Mouse (Mus musculus): ENCODE measurements around the gene Pira2.
"Not testable (repeated sequence)": the region's sequence is repeated elsewhere in the genome, so short reads cannot be mapped to it uniquely, and the experiment has no call there.

The Pira2 gene

DNA sequence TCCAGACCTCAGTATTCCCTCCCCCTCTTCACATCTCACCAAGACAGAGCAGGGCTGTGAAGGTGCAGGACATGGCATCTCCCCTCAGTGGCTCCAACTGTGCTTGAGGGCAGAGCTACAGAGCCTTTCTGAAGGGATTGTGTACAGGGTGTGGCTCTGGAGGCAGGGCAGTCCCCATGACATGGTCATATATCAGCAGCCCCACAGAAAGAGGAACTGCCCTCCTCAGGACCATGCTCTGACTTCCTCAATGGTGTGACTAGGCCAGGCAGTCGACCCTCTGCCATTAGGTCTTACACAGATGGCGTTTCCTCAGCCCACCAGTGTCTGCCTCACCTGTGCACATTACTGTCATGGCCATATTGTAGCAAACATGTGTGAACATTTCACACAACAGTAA lies at the start of gene Pira2:
TSS of gene Pira2 (minus strand) at position 101 of the 400 bp plus-strand sequence.
- DNase-seq: not testable (repeated sequence)

DNA sequence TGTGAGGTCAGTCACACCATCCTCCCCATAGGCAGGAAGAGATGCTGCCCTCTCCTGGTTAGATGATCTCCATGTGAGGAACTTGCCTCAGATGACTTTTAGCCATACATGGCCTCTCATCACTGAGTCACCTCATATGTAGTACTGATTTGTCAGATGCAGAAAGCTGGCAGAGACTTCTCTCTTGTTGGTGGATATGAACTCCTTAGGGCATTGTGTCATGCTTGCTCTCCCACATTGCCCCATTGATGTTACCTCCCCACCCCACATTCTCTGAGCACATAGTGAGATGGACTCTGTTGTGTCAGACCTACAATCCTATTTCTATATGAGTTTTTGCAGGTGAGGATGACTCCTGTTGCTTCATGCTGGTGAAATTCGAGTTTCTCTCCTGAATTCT lies 30.2 kb upstream of the Pira2 start:
- not testable (repeated sequence) for DNase-seq

DNA sequence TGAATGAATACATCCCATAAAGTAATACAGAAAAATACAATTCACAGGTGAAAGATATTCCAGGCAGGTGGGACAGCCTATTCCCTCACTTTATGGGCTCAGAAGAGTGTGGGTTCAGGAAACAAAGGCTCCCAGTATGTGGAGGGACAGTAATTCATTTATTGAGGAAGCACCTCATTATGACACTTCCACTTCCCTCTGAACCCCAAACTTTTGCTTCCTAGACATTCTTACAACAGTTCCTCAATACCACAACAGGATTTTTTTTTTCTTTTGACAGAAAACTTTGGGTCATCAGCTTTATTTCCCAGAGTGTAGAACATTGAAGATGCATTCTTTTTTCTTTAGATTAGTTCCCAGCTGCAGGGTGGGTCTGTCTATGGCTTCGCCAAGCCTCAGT lies 7.0 kb downstream of the Pira2 start:
- DNase-seq: not testable (repeated sequence)

DNA sequence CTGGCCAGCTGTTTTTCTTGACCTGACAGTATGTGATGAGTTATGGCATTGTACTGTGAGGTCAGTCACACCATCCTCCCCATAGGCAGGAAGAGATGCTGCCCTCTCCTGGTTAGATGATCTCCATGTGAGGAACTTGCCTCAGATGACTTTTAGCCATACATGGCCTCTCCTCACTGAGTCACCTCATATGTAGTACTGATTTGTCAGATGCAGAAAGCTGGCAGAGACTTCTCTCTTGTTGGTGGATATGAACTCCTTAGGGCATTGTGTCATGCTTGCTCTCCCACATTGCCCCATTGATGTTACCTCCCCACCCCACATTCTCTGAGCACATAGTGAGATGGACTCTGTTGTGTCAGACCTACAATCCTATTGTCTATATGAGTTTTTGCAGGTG lies 14.2 kb downstream of the Pira2 start:
- not testable (repeated sequence) for DNase-seq

DNA sequence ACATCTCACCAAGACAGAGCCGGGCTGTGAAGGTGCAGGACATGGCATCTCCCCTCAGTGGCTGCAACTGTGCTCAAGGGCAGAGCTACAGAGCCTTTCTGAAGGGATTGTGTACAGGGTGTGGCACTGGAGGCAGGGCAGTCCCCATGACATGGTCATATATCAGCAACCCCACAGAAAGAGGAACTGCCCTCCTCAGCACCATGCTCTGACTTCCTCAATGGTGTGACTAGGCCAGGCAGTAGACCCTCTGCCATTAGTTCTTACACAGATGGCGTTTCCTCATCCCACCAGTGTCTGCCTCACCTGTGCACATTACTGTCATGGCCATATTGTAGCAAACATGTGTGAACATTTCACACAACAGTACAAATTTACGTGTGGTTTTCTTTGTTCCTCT lies 19.3 kb downstream of the Pira2 start, which contains the start of gene Gm15448:
TSS of gene Gm15448 (minus strand) at position 89 of the 400 bp plus-strand sequence.
- not testable (repeated sequence) for DNase-seq

DNA sequence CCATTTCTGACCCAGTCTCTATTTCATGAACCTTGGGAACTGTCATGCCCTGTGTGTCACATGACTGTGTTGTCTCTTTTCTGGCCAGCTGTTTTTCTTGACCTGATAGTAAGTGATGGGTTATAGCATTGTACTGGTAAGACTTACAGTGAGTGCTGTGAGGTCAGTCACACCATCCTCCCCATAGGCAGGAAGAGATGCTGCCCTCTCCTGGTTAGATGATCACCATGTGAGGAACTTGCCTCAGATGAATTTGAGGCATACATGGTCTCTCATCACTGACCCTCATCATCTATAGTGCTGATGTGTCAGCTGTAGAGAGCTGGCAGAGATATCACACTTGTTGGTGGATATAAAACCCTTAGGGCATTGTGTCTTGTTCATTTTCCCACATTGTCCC lies 32.9 kb downstream of the Pira2 start:
- DNase-seq: not testable (repeated sequence)

DNA sequence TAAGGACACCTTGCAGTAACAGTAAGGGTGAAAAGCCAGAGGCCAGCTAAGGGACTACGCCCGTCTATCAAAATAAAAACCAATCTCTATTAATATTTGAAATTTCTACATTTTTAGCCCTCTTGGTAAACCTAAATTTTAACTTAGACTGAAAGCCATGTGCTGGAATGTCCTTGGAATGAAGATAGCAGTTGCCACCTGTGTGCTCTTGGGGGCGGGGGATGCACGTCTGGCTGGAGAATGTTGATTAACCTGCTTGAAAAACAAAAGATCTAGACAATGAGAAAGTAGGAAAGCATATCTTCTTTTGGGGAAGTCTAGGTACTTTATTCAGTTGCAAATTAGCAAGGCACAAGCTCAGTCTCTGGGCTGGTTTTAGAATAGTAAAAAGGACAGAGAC lies 41.9 kb downstream of the Pira2 start:
- not testable (repeated sequence) for DNase-seq

DNA sequence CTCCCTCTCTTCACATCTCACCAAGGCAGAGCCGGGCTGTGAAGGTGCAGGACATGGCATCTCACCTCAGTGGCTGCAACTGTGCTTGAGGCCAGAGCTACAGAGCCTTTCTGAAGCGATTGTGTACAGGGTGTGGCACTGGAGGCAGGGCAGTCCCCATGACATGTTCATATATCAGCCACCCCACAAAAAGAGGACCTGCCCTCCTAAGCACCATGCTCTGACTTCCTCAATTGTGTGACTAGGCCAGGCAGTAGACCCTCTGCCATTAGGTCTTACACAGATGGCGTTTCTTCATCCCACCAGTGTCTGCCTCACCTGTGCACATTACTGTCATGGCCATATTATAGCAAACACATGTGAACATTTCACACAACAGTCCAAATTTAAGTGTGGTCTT lies 44.9 kb downstream of the Pira2 start:
- DNase-seq: not testable (repeated sequence)

DNA sequence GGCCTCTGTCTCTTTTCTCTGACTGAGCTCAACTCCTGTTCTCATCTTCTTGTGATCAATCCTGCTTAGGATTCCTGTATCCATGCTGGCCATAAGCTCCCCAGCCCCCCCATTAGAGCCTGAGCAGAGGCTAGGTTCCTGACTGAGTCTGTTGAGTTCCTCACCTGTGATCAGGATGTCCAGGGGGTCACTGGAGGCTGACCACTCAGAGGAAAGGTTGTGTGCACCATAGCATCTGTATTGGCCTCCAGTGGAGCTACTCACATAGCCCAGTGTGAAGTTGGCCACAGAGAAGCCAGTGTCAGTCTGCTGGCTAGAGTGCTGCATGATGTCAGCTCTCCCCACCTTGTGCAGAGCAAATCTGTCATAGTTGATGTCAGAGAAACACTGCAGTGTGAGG lies 48.6 kb downstream of the Pira2 start:
- not testable (repeated sequence) for DNase-seq

Measured in right cerebral cortex, postnatal 14 days (tissue).